Mouse (Mus musculus): ENCODE data around the gene Camkv.

- no peak for TF ChIP-seq ZMIZ1 (IDR thresholded peaks at IDR 0.05; ENCODE audit: low read depth, low read length)
- TF ChIP-seq RAD21 (IDR thresholded peaks at IDR 0.05; ENCODE audit: low read depth, low read length) = no peak
- TF ChIP-seq POLR2A (IDR thresholded peaks at IDR 0.05; ENCODE audit: low read depth, low read length) = no peak
- TF ChIP-seq NELFE (IDR thresholded peaks at IDR 0.05; ENCODE audit: low read depth, low read length) = no peak
- no peak for TF ChIP-seq IRF4 (IDR thresholded peaks at IDR 0.05; ENCODE audit: low read depth, low read length)
- TF ChIP-seq MYC (IDR thresholded peaks at IDR 0.05; ENCODE audit: low read depth, low read length) = no peak
- TF ChIP-seq CTCF (conservative IDR thresholded peaks at IDR 0.05 in 1 of 2, IDR thresholded peaks at IDR 0.05 in 1 of 2; ENCODE audit: low read depth in 2 of 2, low read length in 2 of 2) = no peak
- no peak for TF ChIP-seq MAZ (IDR thresholded peaks at IDR 0.05; ENCODE audit: low read depth, low read length)
- TF ChIP-seq POLR2AphosphoS2 (IDR thresholded peaks at IDR 0.05; ENCODE audit: low read depth, low read length) = no peak
- no peak for TF ChIP-seq MAFK (IDR thresholded peaks at IDR 0.05; ENCODE audit: insufficient replicate concordance, low read length)
- TF ChIP-seq USF2 (conservative IDR thresholded peaks at IDR 0.05; ENCODE audit: low read depth, low read length) = no peak
These were observed 47.3 kb downstream of the Camkv start, which contains the start of gene Gm20661 for GRCm38 (mm10) chr9:107982681-107983346.

All from CH12.LX (cell line).